Mouse (Mus musculus): ENCODE data around the gene U2af1l4. TPM values are rescaled to one million over a fixed set of nuclear protein-coding genes. Genes with fewer than 3 reads are reported as not detected.
A peak's percentile ranks its signal among the peaks of the same experiment; 100 is the strongest.

U2af1l4 gene
- polyA plus RNA-seq, 2 experiments = 75.8 to 95.6 TPM

DNA sequence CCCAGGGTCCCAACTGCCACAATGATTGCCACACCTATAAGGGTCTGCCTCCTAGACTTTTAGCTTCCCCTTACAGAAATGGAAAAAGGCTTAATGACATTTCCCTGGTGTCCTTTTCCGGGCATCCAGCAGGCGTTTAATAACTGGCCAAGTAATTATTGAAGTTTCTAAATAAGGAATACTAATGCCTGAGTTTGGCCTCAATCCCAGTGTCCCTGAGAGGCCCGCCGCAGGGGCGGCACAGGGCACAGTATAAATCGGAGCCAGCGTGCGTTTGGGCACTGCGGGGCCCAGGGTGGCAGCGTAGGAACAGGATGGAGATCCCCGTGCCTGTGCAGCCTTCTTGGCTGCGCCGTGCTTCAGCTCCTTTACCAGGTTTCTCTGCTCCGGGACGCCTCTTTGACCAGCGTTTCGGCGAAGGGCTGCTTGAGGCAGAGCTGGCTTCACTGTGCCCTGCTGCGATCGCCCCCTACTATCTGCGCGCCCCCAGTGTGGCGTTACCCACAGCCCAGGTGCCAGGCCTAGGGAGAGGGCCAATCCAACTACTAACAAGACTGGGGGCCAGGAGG is 10.0 kb upstream of the U2af1l4 start:
- H3K4me2 ChIP-seq (replicated peaks; ENCODE audit: low read depth, low read length, severe bottlenecking) = peak overlapping the region; percentile 95
- DNase-seq (ENCODE audit: low spot score) (peak; percentile 51), ATAC-seq (ENCODE audit: low FRiP score, low read depth) (no peak)
- 5% methylated on average over 21 of the region's 23 CpGs for WGBS
- peaks cover 11% of the 10 kb centered on the region for H3K4me1 ChIP-seq (ENCODE audit: control insufficient read depth, insufficient read depth, low read length)
- peak overlapping the region; percentile 98 for H3K27ac ChIP-seq (replicated peaks; ENCODE audit: low read depth, low read length)
- peaks cover 42% of the 10 kb centered on the region for H3K36me3 ChIP-seq (ENCODE audit: control insufficient read depth, insufficient read depth, low read length)
- 0 out of 2 replicates have a peak, but pooled peaks have one; percentile 23 for TF ChIP-seq POLR2A (IDR thresholded peaks at IDR 0.05; ENCODE audit: borderline replicate concordance, extremely low read depth, insufficient read depth, insufficient read length)
- no peaks in the 10 kb centered on the region for H3K9me3 ChIP-seq (ENCODE audit: control insufficient read depth, low read length)
- H3K4me3 ChIP-seq (replicated peaks; ENCODE audit: low read length) = peak overlapping the region; percentile 71
- H3K27me3 ChIP-seq (ENCODE audit: control insufficient read depth, insufficient read depth, low read length) = no peaks in the 10 kb centered on the region
- peak overlapping the region; percentile 66 for H3K9ac ChIP-seq (ENCODE audit: low read depth, low read length, severe bottlenecking)

DNA sequence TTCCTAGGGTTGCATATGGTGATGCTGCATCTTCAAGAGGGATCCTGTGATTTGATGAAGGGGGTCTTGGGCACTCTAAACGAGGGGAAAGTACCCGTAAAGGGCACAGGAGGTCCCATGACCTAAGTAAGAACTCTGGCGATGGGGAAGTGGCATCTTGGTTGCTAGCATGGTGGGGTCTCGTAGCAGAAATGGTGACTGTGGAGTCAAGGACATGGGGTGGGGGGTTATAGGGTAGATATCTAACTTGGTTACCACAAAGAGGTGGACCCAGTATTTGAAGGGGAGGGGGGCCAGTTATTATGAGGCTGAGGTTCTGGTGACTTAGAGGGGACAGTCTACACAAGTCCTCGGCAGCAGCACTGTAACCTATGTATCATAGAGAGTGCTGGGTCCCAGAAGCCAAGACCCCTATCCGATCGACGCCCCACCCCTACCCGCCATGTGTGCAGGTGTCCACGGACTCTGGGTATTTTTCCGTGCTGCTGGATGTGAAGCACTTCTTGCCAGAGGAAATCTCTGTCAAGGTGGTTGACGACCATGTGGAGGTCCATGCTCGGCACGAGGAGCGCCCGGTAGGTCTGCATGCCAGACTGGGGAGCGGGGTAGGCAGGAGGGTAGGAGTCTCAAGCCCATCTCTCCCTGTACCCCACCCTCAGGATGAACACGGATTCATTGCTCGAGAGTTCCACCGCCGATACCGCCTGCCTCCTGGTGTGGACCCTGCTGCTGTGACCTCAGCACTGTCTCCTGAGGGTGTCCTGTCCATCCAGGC is 9.1 kb upstream of the U2af1l4 start:
- peak overlapping the region; percentile 71 for H3K4me3 ChIP-seq (replicated peaks; ENCODE audit: low read length)
- 84% methylated on average over 22 of the region's 22 CpGs for WGBS
- no peak for DNase-seq (ENCODE audit: low spot score)

DNA sequence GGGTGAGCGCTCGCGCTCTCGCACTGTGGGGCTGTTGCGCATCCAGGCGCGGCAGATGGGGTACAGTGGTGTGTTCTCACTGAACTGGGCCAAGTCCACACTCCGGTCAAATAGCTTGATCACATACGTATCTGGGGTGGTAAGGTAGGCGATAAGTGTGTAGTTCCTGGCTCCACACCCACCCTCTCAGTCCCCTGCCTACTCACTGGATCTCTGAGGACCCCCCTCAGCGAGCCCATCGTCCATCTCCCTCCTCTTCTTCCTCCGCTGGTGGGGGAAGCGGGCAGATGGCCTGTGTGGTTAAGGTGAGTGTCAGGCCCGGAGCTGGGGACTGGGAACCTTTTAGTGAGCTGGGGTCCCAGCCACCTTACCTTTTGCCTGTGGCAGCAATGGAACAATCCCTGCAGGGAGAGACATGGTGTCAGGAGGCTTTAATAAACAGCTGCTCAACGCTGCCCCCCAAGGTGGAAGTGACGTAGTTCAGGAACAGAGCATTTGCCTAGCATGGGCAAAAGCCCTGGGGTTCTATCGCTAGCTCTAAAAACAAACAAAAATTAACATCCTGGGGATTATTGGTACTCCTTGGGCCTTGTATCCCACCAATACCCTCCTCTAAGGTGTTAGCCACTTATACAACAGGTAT is 6.1 kb upstream of the U2af1l4 start:
- Histone ChIP-seq H3K27me3 (ENCODE audit: control insufficient read depth, insufficient read depth, low read length) (no peaks in the 10 kb centered on the region), H3K9me3 (ENCODE audit: control insufficient read depth, low read length) (no peaks in the 10 kb centered on the region), H3K27ac (replicated peaks; ENCODE audit: low read depth, low read length) (no peak overlapping the region), H3K9ac (ENCODE audit: low read depth, low read length, severe bottlenecking) (no peak overlapping the region), H3K4me1 (ENCODE audit: control insufficient read depth, insufficient read depth, low read length) (peaks cover 23% of the 10 kb centered on the region), H3K4me3 (replicated peaks; ENCODE audit: low read length) (no peak overlapping the region), H3K36me3 (ENCODE audit: control insufficient read depth, insufficient read depth, low read length) (peaks cover 37% of the 10 kb centered on the region), H3K4me2 (replicated peaks; ENCODE audit: low read depth, low read length, severe bottlenecking) (no peak overlapping the region)
- no peak for ATAC-seq (ENCODE audit: low FRiP score, low read depth)
- WGBS = 90% methylated on average over 18 of the region's 18 CpGs
- no peak for TF ChIP-seq POLR2A (IDR thresholded peaks at IDR 0.05; ENCODE audit: borderline replicate concordance, extremely low read depth, insufficient read depth, insufficient read length)
- no peak for DNase-seq (ENCODE audit: low spot score)

More for the DNA sequence above, 9.1 kb upstream of the U2af1l4 start:
- Histone ChIP-seq H3K4me1 (ENCODE audit: control insufficient read depth, insufficient read depth, low read length) (peaks cover 18% of the 10 kb centered on the region), H3K9ac (ENCODE audit: low read depth, low read length, severe bottlenecking) (peak overlapping the region; percentile 66; the same call in 1 of the 2 replicates), H3K27ac (replicated peaks; ENCODE audit: low read depth, low read length) (no peak overlapping the region; the same call in 1 of the 2 replicates), H3K9me3 (ENCODE audit: control insufficient read depth, low read length) (no peaks in the 10 kb centered on the region), H3K36me3 (ENCODE audit: control insufficient read depth, insufficient read depth, low read length) (peaks cover 34% of the 10 kb centered on the region), H3K27me3 (ENCODE audit: control insufficient read depth, insufficient read depth, low read length) (no peaks in the 10 kb centered on the region), H3K4me2 (replicated peaks; ENCODE audit: low read depth, low read length, severe bottlenecking) (peak overlapping the region; percentile 95)
- ATAC-seq (ENCODE audit: low FRiP score, low read depth) = no peak
- TF ChIP-seq POLR2A (IDR thresholded peaks at IDR 0.05; ENCODE audit: borderline replicate concordance, extremely low read depth, insufficient read depth, insufficient read length) = no peak

DNA sequence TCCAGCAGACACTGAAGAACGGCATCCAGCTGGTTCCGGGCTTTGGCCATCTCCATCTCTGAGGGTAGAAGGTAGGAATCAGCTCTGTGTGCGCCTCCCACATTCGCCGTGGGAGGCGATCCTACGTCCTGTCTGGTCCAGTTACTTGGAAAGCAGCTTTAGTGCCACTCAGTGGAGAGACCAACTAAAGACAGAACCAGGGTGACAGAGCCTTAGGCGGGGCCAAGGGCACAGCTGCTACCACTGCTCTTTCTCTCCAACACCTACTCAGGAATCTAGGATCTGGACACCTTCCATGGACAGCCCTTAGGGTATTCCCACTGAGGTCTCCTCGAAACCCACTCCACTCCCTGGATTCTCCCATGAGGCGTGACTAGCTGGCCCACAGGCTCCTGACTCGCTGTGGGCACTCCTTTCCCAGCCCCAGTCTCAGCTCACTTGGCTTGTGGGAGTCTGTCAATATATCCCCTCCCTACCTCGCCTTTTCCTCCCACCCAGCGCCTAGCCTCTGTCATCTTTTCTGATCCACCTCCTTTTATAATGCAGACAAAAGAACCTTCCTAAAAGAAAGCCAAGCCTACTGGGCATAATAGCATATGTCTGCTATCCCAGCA is 5.1 kb upstream of the U2af1l4 start:
- ATAC-seq (ENCODE audit: low FRiP score, low read depth) = no peak
- Histone ChIP-seq H3K27me3 (ENCODE audit: control insufficient read depth, insufficient read depth, low read length) (no peaks in the 10 kb centered on the region), H3K4me1 (ENCODE audit: control insufficient read depth, insufficient read depth, low read length) (peaks cover 21% of the 10 kb centered on the region), H3K4me2 (replicated peaks; ENCODE audit: low read depth, low read length, severe bottlenecking) (peak overlapping the region; percentile 91; the same call in 1 of the 2 replicates), H3K36me3 (ENCODE audit: control insufficient read depth, insufficient read depth, low read length) (peaks cover 37% of the 10 kb centered on the region), H3K9me3 (ENCODE audit: control insufficient read depth, low read length) (no peaks in the 10 kb centered on the region), H3K9ac (ENCODE audit: low read depth, low read length, severe bottlenecking) (peak overlapping the region; percentile 67; the same call in 1 of the 2 replicates), H3K4me3 (replicated peaks; ENCODE audit: low read length) (no peak overlapping the region), H3K27ac (replicated peaks; ENCODE audit: low read depth, low read length) (no peak overlapping the region)
- 90% methylated on average over 13 of the region's 13 CpGs for WGBS
- DNase-seq (ENCODE audit: low spot score) = no peak
- TF ChIP-seq POLR2A (IDR thresholded peaks at IDR 0.05; ENCODE audit: borderline replicate concordance, extremely low read depth, insufficient read depth, insufficient read length) = no peak
